Mouse (Mus musculus) CD4-positive, CD25-positive, alpha-beta regulatory T cell, adult 9 weeks (primary cell): ENCODE measurements around the gene Olfr479. TPM values are rescaled to one million over a fixed set of nuclear protein-coding genes. Genes with fewer than 3 reads are reported as not detected.

Source experiments
- polyA plus RNA-seq: library from polyadenylated mRNA; unstranded; fragments of 100-300 nt; shearing (Covaris generic); gene quantifications from one replicate; pipeline ENCODE4 v1.2.1, GENCODE M21; 2017

Olfr479 gene
- polyA plus RNA-seq = not detected

DNA sequence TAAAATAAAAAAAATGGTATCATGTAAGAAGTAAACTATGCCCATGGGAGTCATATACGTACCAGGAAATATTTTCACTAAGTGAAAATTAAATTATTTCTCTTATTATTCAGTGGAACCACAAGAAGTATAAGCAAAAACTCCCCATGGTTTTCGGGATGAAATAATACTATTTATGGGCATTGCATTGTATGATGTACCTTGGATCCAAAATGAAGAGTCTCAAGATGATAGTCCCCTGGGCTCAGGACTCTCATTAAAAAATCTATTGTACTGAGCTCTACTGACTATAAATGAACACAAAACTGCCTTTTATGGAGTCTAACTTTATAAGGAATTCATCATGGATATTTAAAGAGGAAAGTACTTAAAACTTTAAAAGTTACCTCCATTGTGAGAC, at the start of gene Olfr479:
Gene Olfr479, plus strand, starts transcription at position 301 of the 400 bp plus-strand sequence.

DNA sequence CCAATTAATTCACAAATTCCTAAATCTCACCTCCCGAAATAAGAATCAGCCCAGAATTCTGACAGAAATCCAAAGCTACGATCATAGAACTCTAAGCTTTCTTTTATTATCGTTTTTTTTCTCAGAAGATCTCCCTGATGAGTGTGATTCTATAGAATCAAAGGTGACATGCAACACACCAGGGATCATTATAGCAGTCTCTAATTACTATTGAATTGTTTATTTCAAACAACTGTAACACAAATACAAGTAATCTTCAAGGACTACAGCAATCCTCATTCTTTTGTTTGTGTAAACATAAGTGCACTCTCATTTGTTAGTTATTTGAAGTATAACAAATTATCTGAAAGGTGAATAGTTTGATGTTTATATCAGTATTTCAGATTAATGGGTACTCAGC, 16.6 kb upstream of the Olfr479 start, which contains the start of gene Olfr478:
Gene Olfr478, minus strand, starts transcription at position 101 of the 400 bp plus-strand sequence.

DNA sequence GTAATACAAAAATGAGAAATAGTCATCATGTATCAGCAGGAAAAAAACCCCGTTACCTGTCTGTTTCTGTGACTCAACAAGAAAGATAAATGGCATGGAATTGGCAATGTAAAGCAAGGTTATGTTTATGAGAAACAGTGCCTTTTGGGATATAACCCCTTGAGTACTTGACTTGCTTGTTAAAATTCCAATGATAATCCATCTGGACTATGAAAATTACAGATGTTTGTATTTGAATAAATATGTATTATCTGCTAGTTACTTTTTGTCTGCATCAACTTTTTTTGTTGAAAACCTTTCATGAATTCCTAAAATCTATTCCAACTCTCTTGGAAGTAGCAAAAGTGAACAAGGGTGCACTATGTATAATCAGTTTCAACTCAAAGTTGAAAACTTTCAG, 16.8 kb downstream of the Olfr479 start, which contains the start of gene Olfr480:
Gene Olfr480, minus strand, starts transcription at position 101 of the 400 bp plus-strand sequence.

DNA sequence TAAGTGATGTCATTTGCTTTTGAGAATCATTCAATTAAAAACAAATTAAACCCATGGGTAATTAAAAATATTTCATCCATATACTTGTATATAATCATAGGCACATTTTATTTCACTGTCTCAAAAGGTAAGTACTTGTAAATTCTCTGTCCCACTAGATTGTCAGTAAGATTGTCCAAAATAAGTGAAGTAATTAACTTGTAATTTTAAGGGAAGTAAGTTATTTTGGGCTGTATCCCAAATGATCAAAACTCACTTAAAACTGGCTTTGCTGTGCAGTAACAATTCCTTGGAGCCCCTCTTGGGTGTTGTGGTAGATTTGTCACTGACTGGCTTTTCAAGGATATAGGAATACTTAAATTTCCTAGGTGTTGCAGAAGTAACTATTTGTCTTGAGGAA, 29.1 kb downstream of the Olfr479 start, which contains the start of gene Olfr481:
Gene Olfr481, plus strand, starts transcription at position 301 of the 400 bp plus-strand sequence.

DNA sequence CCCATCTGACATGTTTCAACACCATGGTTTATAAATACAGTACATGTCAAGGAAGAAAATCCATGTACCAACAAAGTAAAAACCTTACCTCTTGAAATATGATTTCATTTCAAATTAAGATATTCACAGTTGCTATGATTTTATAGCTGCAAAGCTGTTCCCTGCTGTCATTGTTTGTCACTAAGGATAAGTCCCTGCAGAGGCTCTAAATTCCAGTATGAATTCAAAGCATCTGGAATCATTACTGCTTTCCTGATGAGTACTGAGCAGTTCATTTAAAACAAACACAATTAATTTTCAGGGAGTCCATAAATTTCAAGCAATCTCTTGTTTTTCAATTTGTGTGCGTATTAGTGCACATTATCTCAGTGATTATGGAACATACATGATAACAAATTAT, 47.0 kb downstream of the Olfr479 start, which contains the start of gene Olfr482:
Gene Olfr482, minus strand, starts transcription at position 101 of the 400 bp plus-strand sequence.

DNA sequence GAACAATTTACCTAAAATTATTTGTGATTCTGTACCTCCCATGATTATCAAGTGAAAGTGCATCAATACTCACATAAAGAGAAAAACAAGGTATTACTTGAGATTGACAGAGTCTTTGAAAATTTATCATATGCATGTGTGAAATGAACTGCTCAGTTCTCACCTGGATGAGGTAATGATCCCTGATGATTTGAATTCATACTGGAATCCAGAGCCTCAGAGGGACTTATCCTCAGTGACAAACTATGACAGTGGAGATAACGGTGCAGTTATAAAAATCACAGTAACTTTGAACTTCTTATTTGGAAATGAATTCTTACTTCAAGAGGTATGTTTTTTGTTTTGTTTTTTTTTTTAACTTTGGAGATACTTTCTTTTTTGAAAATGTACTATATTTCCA, 50.1 kb downstream of the Olfr479 start, which contains the start of gene Olfr483:
Gene Olfr483, plus strand, starts transcription at position 301 of the 400 bp plus-strand sequence.

Other genes starting within 250 kb of the Olfr479 start
- not detected for gene Ovch2, start 249.5 kb upstream of the Olfr479 start, polyA plus RNA-seq
- gene Olfr467, start 238.4 kb upstream of the Olfr479 start, polyA plus RNA-seq = not detected
- gene Olfr469, start 225.2 kb upstream of the Olfr479 start, polyA plus RNA-seq = not detected
- gene Olfr470, start 203.2 kb upstream of the Olfr479 start, polyA plus RNA-seq = not detected
- not detected for gene Olfr472, start 152.8 kb upstream of the Olfr479 start, polyA plus RNA-seq
- gene Olfr473, start 120.2 kb upstream of the Olfr479 start, polyA plus RNA-seq = not detected
- gene Olfr474, start 96.0 kb upstream of the Olfr479 start, polyA plus RNA-seq = not detected
- not detected for gene Olfr476, start 85.9 kb upstream of the Olfr479 start, polyA plus RNA-seq
- not detected for gene Olfr477, start 64.0 kb upstream of the Olfr479 start, polyA plus RNA-seq
- gene Olfr478, start 16.7 kb upstream of the Olfr479 start, polyA plus RNA-seq = not detected
- not detected for gene Olfr480, start 16.7 kb downstream of the Olfr479 start, polyA plus RNA-seq
- gene Olfr481, start 29.2 kb downstream of the Olfr479 start, polyA plus RNA-seq = 0.06 TPM
- 0.12 TPM for gene Olfr482, start 46.9 kb downstream of the Olfr479 start, polyA plus RNA-seq
- not detected for gene Olfr483, start 50.2 kb downstream of the Olfr479 start, polyA plus RNA-seq
- gene Olfr484, start 76.8 kb downstream of the Olfr479 start, polyA plus RNA-seq = 0.10 TPM
- gene Olfr485, start 109.2 kb downstream of the Olfr479 start, polyA plus RNA-seq = not detected
- not detected for gene Olfr486, start 122.0 kb downstream of the Olfr479 start, polyA plus RNA-seq
- gene Olfr487, start 163.9 kb downstream of the Olfr479 start, polyA plus RNA-seq = not detected
- gene Olfr488, start 207.7 kb downstream of the Olfr479 start, polyA plus RNA-seq = not detected
- not detected for gene Olfr490, start 238.2 kb downstream of the Olfr479 start, polyA plus RNA-seq